In the genomic region with DNA sequence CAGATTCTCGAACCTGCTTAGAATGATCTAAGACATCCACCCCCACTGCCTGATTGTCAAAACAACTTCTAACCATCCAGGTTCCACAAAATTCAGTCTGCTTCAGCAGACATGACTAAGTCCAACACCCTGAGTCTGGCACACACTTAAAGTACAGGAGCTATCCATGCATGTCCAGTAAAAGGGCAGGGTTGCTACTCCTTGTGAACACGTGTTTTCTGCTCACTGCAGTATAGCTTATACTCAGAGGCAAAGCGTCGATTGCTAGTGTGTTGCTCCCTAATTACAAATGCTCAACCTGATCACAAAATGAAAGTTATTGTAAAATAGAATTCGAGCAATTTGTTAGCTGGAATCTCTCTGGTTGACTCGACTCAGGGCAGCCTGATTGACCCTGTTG, we compare ENCODE assay signal across 22 mouse cellular contexts.
DNase-seq lines count a peak whose midpoint lies in the region; ATAC-seq and TF ChIP-seq lines count a peak whose summit lies in the region.
"Had no signal": no experiment of that assay in that cellular context is flagged by ENCODE, and none has a peak within 500 bp of the region (broad histone marks: within the 10 kb centered on the region; RNA-seq: fewer than 3 reads in every experiment).

No protein-coding gene starts in this region.

- no peak for TF ChIP-seq CTCF in CH12.LX (conservative IDR thresholded peaks at IDR 0.05 in 1 of 2, IDR thresholded peaks at IDR 0.05 in 1 of 2; ENCODE audit: low read depth in 2 of 2, low read length in 2 of 2)

- peaks cover 4% of the 10 kb centered on the region for H3K9me3 ChIP-seq in kidney, embryonic 16.5 days (ENCODE audit: low read length)
- peaks cover 3% of the 10 kb centered on the region for H3K9me3 ChIP-seq in CH12.LX (replicated peaks; ENCODE audit: low read length)
- no peaks in the 10 kb centered on the region for H3K9me3 ChIP-seq in limb, embryonic 11.5 days (ENCODE audit: control insufficient read depth, low read length)
- H3K9me3 ChIP-seq: embryonic facial prominence, embryonic 10.5 days; embryonic facial prominence, embryonic 12.5 days; forebrain, embryonic 13.5 days; forebrain, embryonic 15.5 days had no signal

- no peak for TF ChIP-seq EP300 in CH12.LX (IDR thresholded peaks at IDR 0.05; ENCODE audit: low read length)

- no peaks in the 10 kb centered on the region for H3K27me3 ChIP-seq in kidney, embryonic 16.5 days (ENCODE audit: insufficient read depth, low read length)
- no peaks in the 10 kb centered on the region for H3K27me3 ChIP-seq in CH12.LX (replicated peaks)
- no peaks in the 10 kb centered on the region for H3K27me3 ChIP-seq in limb, embryonic 11.5 days (ENCODE audit: control insufficient read depth, insufficient read depth, low read length)
- H3K27me3 ChIP-seq: embryonic facial prominence, embryonic 12.5 days; forebrain, embryonic 13.5 days; forebrain, embryonic 15.5 days had no signal

- TF ChIP-seq POLR2A in CH12.LX (IDR thresholded peaks at IDR 0.05; ENCODE audit: low read depth, low read length): no peak

- dilution Hi-C loops in CH12.LX (cut with MboI; ENCODE audit: extremely low pct_ligation_motif_present, extremely low pct_unique_long_range_greater_than_20kb, low sequenced_read_pairs): no loop called here

- H3K4me3 ChIP-seq in kidney, embryonic 16.5 days (ENCODE audit: low read length): no peak overlapping the region
- H3K4me3 ChIP-seq in CH12.LX (replicated peaks in 1 of 3; ENCODE audit: low read depth in 2 of 3, low read length in 2 of 3, poor library complexity in 1 of 3): no peak overlapping the region
- no peak overlapping the region for H3K4me3 ChIP-seq in limb, embryonic 11.5 days (ENCODE audit: low read depth, low read length)
- H3K4me3 ChIP-seq: embryonic facial prominence, embryonic 10.5 days; embryonic facial prominence, embryonic 12.5 days; forebrain, embryonic 13.5 days; forebrain, embryonic 15.5 days had no signal

- no peak for TF ChIP-seq RAD21 in CH12.LX (IDR thresholded peaks at IDR 0.05; ENCODE audit: low read depth, low read length)

- DNase-seq in kidney, adult 9 months: no peak
- DNase-seq in A20 (ENCODE audit: low read depth, low spot score): peak; percentile 24
- peak; percentile 11 for DNase-seq in CH12.LX (ENCODE audit: extremely low read depth)
- DNase-seq in limb, embryonic 11.5 days (ENCODE audit: low spot score): peak; percentile 17
- DNase-seq in gastrocnemius, adult 18-20 months (ENCODE audit: low spot score): no peak
- DNase-seq in cerebellum, adult 8-10 months: no peak
- DNase-seq: adrenal gland, adult 2 months; adrenal gland, postnatal 10 days; adrenal gland, postnatal 25 days; B cell, adult 2 months; cerebellum, adult 11 months; cerebellum, adult 18-20 months; cerebellum, adult 9-10 months; cerebellum, postnatal 10 days; cerebellum, postnatal 25 days; forebrain, postnatal 0 days had no signal

- 54% methylated on average over 6 of the region's 6 CpGs for WGBS in kidney, embryonic 16.5 days
- WGBS in limb, embryonic 11.5 days: 67% methylated on average over 6 of the region's 6 CpGs

- H3K4me2 ChIP-seq in kidney, embryonic 16.5 days (replicated peaks; ENCODE audit: low read depth, low read length): no peak overlapping the region
- H3K4me2 ChIP-seq in CH12.LX (ENCODE audit: insufficient read depth, low read depth, poor library complexity, severe bottlenecking): peak overlapping the region; percentile 47
- no peak overlapping the region for H3K4me2 ChIP-seq in limb, embryonic 11.5 days (ENCODE audit: low read depth, severe bottlenecking)
- H3K4me2 ChIP-seq: embryonic facial prominence, embryonic 12.5 days; forebrain, embryonic 13.5 days; forebrain, embryonic 15.5 days had no signal

- in situ Hi-C loops in CH12.LX (cut with MboI; ENCODE audit: low pct_ligation_motif_present, low pct_unique_long_range_greater_than_20kb, low sequenced_read_pairs): no loop called here

- 0 out of 2 replicates have a peak, but pooled peaks have one; percentile 49 for ATAC-seq in kidney, embryonic 16.5 days (ENCODE audit: low FRiP score, low TSS enrichment)
- no peak for ATAC-seq in limb, embryonic 11.5 days (ENCODE audit: insufficient number of reproducible peaks, low FRiP score, low TSS enrichment, low read depth)
- ATAC-seq: CD4-positive, CD25-positive, alpha-beta regulatory T cell, adult 4 months; forebrain, embryonic 13.5 days; forebrain, embryonic 15.5 days had no signal

- no peaks in the 10 kb centered on the region for H3K36me3 ChIP-seq in kidney, embryonic 16.5 days (ENCODE audit: insufficient read depth, low read length)
- H3K36me3 ChIP-seq in CH12.LX (replicated peaks in 1 of 2; ENCODE audit: control insufficient read depth in 1 of 2, insufficient read depth in 1 of 2, low read length in 1 of 2): no peaks in the 10 kb centered on the region
- H3K36me3 ChIP-seq in limb, embryonic 11.5 days (ENCODE audit: control insufficient read depth, insufficient read depth, low read length): no peaks in the 10 kb centered on the region
- H3K36me3 ChIP-seq: embryonic facial prominence, embryonic 10.5 days; embryonic facial prominence, embryonic 12.5 days; forebrain, embryonic 15.5 days had no signal

- no peak overlapping the region for H3K9ac ChIP-seq in kidney, embryonic 16.5 days (replicated peaks; ENCODE audit: low read length)
- no peak overlapping the region for H3K9ac ChIP-seq in CH12.LX (ENCODE audit: insufficient read depth, low read depth)
- H3K9ac ChIP-seq in limb, embryonic 11.5 days (ENCODE audit: low read length): no peak overlapping the region
- H3K9ac ChIP-seq: embryonic facial prominence, embryonic 12.5 days; forebrain, embryonic 13.5 days; forebrain, embryonic 15.5 days; forebrain, postnatal 0 days had no signal

- no peaks in the 10 kb centered on the region for H3K4me1 ChIP-seq in kidney, embryonic 16.5 days (ENCODE audit: insufficient read depth, low read length)
- peaks cover 2 to 15% of the 10 kb centered on the region in 2 experiments; a peak in 3 of 4 replicates for H3K4me1 ChIP-seq in CH12.LX (ENCODE audit: control insufficient read depth in 1 of 2, insufficient read depth in 2 of 2)
- no peaks in the 10 kb centered on the region for H3K4me1 ChIP-seq in limb, embryonic 11.5 days (ENCODE audit: control insufficient read depth, insufficient read depth, low read length)
- H3K4me1 ChIP-seq: embryonic facial prominence, embryonic 12.5 days; forebrain, embryonic 13.5 days had no signal

- no peaks in the 10 kb centered on the region for H3K79me2 ChIP-seq in CH12.LX (replicated peaks; ENCODE audit: control insufficient read depth, extremely low read depth, insufficient read depth, poor library complexity, severe bottlenecking)

- H3K27ac ChIP-seq in kidney, embryonic 16.5 days (ENCODE audit: low read length): no peak overlapping the region
- no peak overlapping the region for H3K27ac ChIP-seq in CH12.LX (ENCODE audit: insufficient read depth, low read depth)
- no peak overlapping the region for H3K27ac ChIP-seq in limb, embryonic 11.5 days (replicated peaks; ENCODE audit: low read depth, low read length)
- H3K27ac ChIP-seq: embryonic facial prominence, embryonic 10.5 days; embryonic facial prominence, embryonic 12.5 days; forebrain, embryonic 13.5 days; forebrain, embryonic 15.5 days had no signal

TF ChIP-seq in CH12.LX, 34 proteins besides CTCF, POLR2A, EP300 and RAD21:
- TF ChIP-seq CHD1 (IDR thresholded peaks at IDR 0.05; ENCODE audit: low read depth, low read length) (no peak), MYC (IDR thresholded peaks at IDR 0.05; ENCODE audit: low read depth, low read length) (peak; percentile 61), ZNF384 (IDR thresholded peaks at IDR 0.05; ENCODE audit: low read depth, low read length) (no peak), MAX (IDR thresholded peaks at IDR 0.05; ENCODE audit: low read length) (peak; percentile 86), SMC3 (IDR thresholded peaks at IDR 0.05; ENCODE audit: low read depth, low read length) (no peak), ZKSCAN1 (IDR thresholded peaks at IDR 0.05; ENCODE audit: borderline replicate concordance, low read depth, low read length) (no peak), POLR2AphosphoS2 (IDR thresholded peaks at IDR 0.05; ENCODE audit: low read depth, low read length) (no peak), TCF12 (IDR thresholded peaks at IDR 0.05; ENCODE audit: low read depth, low read length) (no peak), MXI1 (IDR thresholded peaks at IDR 0.05; ENCODE audit: low read depth, low read length) (peak; percentile 48; the same call in 1 of the 2 replicates), IRF4 (IDR thresholded peaks at IDR 0.05; ENCODE audit: low read depth, low read length) (no peak), BHLHE40 (IDR thresholded peaks at IDR 0.05; ENCODE audit: low read depth, low read length) (no peak), UBTF (IDR thresholded peaks at IDR 0.05; ENCODE audit: low read depth, low read length) (no peak), KAT2A (IDR thresholded peaks at IDR 0.05; ENCODE audit: insufficient replicate concordance, low read length) (no peak)
TF ChIP-seq in CH12.LX: peak in this region for 3.

Comparison
In these comparisons a context has a peak if more than half of its experiments do, and no peak if none do; other contexts are left out.
1. DNase-seq: peak in A20 (single experiment), CH12.LX (single experiment) and limb, embryonic 11.5 days (single experiment); none in kidney, adult 9 months (single experiment), gastrocnemius, adult 18-20 months (single experiment) and cerebellum, adult 8-10 months (single experiment).